Mouse (Mus musculus): ENCODE results near the gene Trim30b.
"Not testable (repeated sequence)": the region's sequence is repeated elsewhere in the genome, so short reads cannot be mapped to it uniquely, and the experiment has no call there.

Gene Trim30b

DNA sequence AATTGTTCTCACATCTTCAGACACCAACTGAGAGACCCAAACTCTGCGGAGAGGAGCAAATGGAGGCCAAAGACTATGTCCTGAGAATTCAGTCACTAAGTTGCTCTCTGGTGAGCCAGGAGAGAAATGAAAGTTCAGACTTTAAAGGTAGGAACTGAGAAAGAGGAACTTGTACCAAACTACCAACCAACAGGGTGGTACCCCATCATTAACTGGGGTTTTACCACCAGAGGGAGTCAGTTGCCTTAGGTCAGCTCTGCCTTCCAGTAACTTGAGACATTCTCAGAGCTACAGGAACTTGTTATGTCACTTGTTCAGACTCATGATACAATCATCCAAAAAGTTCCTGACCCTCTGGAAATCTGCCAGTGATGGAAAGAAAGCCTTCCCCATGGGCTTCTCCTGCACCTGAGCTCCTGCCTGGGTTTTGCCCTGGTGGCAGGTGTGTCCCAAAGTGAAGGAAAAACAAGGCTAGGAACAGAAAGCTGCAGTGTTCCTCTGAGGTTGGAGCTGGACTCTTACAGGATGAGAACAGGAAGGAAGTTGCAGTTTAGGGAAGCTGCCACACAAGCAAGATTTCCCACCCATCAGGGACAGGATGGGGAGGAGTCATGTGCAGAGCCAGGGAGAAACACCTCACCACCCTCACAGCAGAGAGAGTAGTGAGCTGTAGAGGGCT lies at the start of gene Trim30b:
Gene Trim30b (minus strand): TSS at position 149 of the 679 bp plus-strand sequence.
- DNase-seq (ENCODE audit: low spot score) = peak; percentile 13

DNA sequence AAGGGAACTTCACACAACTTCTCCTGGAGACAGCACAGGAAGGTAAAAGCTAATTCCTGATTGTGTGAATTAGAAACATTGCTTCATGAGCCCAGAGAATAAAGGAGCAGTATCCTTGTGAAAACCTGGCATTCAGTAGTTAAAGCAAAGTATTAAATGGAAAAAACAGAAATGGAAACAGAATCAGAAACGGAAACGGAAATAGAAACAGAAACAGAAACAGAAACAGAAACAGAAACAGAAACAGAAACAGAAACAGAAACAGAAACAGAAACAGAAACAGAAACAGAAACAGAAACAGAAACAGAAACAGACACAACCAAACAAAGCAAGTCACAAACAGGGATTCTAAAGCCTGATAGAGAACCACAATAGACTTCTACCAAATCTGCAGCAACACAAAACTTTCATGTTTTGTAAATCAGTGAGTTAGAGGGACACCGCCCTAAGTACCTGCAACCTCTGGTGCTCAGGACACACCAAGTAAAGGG lies 34.8 kb upstream of the Trim30b start:
- no peak for DNase-seq (ENCODE audit: low spot score)

DNA sequence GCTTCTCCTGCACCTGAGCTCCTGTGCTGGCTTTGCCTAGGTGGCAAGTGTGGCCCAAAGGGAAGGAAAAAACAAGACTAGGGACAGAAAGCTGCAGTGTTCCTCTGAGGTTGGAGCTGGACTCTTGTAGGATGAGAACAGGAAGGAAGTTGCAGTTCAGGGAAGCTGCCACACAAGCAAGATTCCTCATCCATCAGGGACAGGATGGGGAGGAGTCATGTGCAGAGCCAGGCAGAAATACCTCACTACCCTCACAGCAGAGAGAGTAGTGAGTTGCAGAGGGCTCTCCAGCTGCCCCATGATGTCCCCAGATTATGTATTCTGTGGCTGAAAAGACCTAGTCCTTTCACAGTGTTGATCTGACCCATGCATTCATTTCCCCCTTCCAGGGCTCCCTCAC lies 31.5 kb upstream of the Trim30b start:
- no peak for DNase-seq (ENCODE audit: low spot score)

DNA sequence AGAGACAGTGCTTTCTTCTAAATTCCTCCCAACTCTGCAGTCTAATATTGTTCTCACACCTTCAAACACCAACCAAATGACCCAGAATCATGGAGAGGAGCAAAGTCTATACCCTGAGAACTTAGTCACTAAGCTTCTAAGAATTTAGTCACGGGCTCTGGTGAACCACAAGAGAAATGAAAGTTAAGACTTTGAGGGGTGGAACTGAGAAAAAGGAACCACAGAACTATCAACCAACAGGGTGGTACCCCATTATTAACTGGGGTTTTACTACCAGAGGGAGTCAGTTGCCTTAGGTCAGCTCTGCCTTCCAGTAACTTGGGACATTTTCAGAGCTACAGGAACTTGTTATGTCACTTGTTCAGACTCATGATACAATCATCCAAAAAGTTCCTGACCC lies 31.0 kb upstream of the Trim30b start, which contains the start of gene Trim30c:
Gene Trim30c (minus strand): TSS at position 140 of the 400 bp plus-strand sequence.
- no peak for DNase-seq (ENCODE audit: low spot score)

DNA sequence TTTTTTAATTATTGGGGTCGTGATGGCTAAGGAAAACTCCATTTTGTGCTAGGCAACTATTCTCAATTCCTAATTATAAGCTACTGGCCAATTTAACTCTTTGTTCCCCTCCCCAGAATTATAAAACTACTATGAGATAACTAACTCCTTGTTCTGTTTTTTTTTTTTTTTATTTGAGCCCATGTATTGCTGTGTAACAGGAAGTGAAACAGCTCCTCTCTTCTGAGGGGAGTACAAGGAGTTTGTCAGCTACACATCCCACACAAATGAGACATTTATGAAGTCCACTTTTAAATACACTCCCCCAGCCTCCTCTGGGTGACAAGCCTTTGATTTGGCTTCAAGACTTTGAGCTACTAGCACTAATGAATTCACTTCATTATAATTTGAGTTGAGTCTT lies 28.8 kb upstream of the Trim30b start:
- no peak for DNase-seq (ENCODE audit: low spot score)

DNA sequence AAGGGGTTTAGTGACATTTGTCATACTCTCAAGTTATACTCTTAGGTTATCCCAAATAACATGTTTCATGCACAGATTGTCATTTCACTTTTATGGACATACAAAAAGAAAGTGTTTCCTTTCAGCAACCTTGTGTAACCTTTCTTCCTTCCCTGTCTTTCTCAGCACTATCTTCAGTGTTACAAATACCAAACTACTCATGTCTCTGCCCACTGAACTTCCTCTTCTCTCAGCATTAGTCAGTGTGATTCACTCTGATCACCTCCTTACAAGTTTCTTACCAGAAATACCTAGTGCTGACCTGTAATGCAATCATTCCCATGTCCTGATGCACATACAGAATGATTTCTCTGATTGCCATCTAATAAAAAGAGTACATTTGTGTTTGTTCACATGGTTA lies 3.3 kb downstream of the Trim30b start:
- no peak for DNase-seq (ENCODE audit: low spot score)

DNA sequence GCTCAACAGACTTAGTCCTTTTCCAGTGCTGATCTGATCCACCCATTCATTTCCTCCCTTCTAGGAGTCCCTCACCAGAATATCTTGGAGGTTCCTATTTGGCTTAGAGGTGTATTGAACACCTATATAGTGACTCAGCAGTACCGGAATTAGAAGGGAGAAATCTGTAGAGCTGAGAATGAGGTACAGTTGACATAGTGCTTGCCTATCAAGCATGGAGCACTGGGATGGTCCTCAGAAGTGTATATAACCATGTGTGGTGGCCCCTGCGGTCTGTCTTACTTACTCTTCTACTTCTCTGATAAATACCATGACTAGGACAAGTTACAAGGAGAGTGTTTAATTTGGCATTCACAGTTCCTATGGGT lies 16.1 kb downstream of the Trim30b start:
- DNase-seq (ENCODE audit: low spot score) = no peak

DNA sequence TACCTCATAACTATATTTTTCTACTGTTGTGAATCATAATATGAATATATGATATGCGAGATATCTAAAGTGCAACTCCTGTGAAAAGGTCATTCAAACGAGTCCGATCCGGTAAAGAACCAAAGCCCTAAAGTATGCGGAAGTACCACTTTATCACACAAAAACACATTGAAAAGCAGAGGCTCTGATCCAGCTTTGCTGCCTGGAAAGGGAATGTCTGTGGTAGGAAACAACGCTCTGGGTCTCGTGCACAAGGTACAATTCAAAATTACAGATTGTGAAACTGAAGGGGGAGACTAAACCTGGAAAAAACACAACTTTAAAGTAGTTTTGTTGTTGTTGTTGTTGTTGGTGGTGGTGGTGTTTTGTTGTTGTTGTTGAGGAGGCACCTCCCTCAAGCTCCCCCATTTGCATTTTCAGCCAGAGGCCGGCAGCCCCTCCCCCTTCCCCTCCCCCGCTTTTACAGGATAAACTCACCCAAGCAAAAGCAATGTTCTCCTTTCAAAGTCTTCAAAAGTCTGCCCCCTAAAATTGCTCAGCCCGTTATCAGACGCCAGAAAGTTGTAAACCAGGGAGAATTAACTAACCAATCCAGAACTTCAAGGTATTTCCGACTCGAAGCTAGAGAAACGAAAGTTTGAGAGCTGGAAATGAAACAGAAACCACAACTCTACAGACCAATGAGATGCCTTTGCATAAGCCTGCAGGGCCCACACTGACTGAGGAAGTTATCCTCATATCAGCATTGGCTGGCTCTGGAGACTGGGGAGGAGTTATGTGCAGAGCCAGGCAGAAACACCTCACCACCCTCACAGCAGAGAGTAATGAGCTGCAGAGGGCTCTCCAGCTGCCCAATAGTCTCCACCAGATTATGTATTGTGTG lies 16.7 kb downstream of the Trim30b start, which contains the start of gene Trim12c:
Gene Trim12c (minus strand): TSS at position 646 of the 883 bp plus-strand sequence.
- DNase-seq (ENCODE audit: low spot score) = peak; percentile 77

DNA sequence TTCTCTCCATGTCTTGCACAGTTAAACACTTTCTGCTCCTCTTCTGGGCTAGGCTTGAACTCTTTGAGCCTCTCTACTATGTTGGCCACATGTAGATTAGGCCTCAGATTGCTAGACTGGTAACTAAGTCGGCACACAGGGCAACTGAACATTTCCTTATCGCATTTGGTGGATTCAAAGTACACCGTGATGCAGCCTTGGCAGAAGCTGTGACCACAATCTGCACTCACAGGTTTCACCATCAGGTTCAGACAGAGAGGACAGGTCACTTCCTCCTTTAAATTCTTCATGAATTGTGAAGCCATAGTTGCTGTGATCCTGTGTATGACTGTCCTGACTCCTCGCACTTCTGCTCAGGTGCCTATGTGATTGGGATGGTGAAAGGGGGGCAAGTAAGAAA lies 21.6 kb downstream of the Trim30b start:
- DNase-seq (ENCODE audit: low spot score) = not testable (repeated sequence)

DNA sequence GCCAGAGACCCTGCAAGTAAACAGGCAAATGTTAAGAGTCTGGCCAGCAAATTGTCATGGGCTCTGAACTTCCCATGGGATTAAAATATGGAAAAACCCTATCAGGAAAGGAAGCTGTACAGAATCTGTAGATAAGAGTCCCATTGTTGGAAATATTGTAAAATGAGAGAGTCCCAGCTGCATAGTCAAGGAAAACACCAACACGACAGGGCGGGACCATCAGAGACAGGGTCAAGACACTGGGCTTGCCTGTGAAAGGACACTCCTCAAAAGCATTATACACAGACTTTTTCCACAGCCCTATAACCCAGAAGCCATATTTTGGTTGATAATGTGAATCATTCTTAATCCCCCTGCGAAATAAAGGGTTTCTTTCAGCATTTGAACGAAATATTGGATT lies 28.9 kb downstream of the Trim30b start:
- DNase-seq (ENCODE audit: low spot score) = not testable (repeated sequence)

DNA sequence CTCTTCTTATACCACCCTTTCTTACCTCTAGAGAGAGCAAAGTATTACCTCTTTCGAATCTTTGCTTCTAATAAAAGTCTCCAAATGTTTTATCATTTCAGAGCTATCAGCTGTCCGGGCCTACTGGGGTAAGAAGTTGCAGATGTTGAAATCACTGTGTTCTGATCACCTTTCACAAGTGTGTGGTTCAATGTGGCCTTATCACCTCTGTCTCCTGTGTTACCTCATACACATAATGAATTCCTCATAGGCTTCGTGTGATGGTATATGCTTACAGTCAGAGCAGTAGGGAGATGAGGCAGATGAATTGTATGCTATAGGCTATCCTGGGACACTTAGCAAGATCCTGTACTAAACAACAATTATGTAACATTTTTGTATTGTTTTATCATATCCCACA lies 34.1 kb downstream of the Trim30b start:
- DNase-seq (ENCODE audit: low spot score) = not testable (repeated sequence)

DNA sequence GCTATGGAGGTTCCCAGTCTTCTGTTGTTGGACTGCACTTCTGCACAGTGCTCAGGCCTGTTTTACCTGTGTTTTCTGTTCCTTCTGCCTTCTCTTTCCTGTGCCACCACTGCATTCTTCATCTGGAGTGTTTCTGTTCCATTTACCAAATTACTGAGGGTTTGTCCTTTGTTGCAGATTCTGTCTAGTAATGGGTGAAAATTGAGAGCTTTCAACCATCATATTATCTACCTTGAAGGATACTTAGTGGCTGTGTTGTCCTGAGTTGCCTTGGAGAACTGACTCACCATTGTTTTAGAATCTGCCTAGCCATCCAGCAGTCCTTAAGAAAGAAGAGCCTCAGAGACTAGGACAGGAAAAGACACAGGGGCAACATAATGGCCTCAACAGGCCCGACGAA lies 40.5 kb downstream of the Trim30b start, which contains the start of gene Trim34b:
Gene Trim34b (plus strand): TSS at position 301 of the 400 bp plus-strand sequence.
- not testable (repeated sequence) for DNase-seq (ENCODE audit: low spot score)

DNA sequence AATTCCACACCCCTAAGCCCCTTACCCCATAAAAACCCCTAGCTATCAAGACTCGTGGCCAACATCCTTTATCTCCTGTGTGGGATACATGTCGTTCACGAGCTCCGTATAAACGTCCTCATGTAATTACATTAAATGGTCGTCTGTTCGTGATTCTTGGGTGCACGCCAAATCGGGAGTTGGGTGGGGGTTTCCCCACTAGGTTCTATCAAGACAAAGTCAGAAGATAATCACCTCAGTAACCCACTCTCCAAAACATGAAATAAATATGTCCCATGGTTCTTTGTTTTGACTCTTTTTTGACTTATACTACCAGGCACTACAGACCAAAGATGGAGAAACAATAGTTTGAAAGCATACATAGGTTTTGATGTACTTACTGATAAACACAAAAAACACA lies 47.7 kb downstream of the Trim30b start:
- no peak for DNase-seq (ENCODE audit: low spot score)

DNA sequence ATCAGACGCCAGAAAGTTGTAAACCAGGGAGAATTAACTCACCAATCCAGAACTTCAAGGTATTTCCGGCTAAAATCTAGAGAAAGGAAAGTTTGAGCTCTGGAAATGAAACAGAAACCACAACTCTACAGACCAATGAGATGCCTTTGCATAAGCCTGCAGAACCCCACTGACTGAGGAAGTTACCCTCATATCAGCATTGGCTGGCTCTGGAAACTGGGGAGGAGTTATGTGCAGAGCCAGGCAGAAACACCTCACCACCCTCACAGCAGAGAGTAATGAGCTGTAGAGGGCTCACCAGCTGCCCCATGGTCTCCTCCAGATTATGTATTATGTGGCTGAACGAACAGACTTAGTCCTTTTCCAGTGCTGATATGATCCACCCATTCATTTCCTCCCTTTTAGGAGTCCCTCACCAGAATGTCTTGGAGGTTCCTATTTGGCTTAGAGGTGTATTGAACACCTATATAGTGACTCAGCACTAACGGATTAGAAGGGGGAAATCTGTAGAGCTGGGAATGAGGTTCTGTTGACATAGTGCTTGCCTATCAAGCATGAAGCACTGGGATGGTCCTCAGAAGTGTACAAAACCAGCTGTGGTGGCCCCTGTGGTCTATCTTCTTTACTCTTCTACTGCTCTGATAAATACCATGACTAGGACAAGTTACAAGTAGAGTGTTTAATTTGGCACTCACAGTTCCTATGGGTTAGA lies 54.2 kb downstream of the Trim30b start, which contains the start of gene Trim12a:
Gene Trim12a (minus strand): TSS at position 98 of the 712 bp plus-strand sequence.
- DNase-seq (ENCODE audit: low spot score) = not testable (repeated sequence)

DNA sequence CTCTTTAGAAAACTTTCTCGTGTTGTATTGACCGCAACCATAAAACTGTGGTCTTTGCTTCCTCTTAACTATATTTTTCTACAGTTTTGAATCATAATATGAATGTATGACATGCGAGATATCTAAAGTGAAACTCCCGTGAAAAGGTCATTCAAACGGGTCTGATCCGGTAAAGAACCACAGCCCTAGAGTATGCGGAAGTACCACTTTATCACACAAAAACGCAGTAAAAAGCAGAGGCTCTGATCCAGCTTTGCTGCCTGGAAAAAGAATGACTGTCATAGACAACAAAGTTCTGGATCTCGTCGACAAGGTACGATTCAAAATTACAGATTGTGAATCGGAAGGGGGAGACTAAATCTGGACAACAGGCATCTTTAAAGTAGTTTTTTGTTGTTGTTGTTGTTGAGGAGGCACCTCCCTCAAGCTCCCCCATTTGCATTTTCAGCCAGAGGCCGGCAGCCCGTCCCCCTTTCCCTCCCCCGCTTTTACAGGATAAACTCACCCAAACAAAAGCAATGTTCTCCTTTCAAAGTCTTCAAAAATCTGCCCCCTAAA lies 54.8 kb downstream of the Trim30b start:
- peak; percentile 13 for DNase-seq (ENCODE audit: low spot score)
